Mouse (Mus musculus): ENCODE results near the gene Col9a1.

GRCm38 (mm10) chr1:24230428-24230827 lies 53.0 kb downstream of the Col9a1 start:
- no peak for TF ChIP-seq POLR2A (IDR thresholded peaks at IDR 0.05; ENCODE audit: low read depth, low read length)
- TF ChIP-seq CTCF (conservative IDR thresholded peaks at IDR 0.05; ENCODE audit: insufficient read depth, insufficient read length, low read depth, low read length): no peak
